Mouse (Mus musculus): ENCODE measurements around the gene Cdkn1c.

The Cdkn1c gene

DNA sequence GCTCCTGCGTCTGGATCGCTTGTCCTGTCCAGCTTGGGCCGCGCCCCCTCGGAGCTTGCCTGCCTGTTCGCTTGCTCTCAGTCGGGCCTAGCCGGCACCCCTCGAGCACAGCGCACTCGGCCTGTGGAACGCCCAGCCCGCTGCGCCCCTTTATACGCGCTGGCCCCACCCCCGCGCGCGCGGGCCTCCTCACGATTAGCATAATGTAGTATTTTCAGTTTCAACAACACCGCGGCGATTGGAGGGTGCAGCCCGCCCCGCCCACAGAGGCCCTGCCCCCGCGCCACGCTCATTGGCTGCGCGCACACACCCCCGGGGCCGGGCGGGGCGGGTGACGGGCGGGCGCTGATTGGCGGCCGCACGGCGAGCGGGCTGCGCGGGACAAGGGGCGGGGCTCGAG lies at the start of gene Cdkn1c:
Gene Cdkn1c (minus strand): TSS at position 177 of the 400 bp plus-strand sequence.
- DNase-seq, result peak; percentile 93

GRCm38 (mm10) chr7:143509566-143509965 lies 48.7 kb upstream of the Cdkn1c start:
- DNase-seq, result no peak

GRCm38 (mm10) chr7:143506675-143507074 lies 45.8 kb upstream of the Cdkn1c start:
- DNase-seq, result peak; percentile 74

- no peak for DNase-seq
Observed at GRCm38 (mm10) chr7:143506271-143506670, 45.4 kb upstream of the Cdkn1c start.

GRCm38 (mm10) chr7:143505823-143506222 lies 45.0 kb upstream of the Cdkn1c start:
- DNase-seq, result peak; percentile 87

DNA sequence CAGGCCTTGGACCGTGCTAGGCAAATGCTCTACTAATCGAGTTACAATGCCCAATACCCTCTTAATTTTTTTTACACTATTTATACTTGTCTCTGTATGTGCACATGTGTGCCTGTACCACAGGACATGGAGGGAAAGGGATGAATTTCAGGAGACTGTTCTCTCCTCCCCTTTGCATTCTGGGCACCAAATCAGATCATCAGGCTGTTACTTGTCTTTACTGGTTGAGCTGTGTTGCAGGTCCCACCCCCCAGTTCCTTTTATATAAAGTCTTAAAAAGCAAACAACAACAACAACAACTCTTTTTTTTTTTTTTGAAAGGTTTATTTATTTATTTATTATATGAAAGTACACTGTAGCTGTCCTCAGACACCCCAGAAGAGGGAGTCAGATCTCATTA lies 44.6 kb upstream of the Cdkn1c start:
- no peak for DNase-seq

DNA sequence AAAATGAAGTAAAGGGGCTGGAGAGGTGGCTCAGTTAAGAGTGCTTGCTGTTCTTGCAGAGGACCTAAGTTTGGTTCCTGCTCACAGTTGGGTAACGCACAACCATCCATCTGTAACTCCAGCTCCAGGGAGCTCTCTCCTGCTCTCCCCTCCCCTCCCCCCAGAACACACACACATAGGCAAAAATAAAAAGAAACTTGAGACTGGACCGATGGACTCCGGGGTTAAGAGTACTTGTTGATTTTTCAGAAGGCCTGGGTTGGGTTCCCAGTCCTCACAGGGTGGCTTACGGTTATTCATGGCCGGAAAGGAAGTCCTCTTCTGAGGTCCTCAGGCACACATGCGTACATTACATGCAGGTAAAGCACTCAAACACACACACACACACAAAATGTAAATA lies 43.1 kb upstream of the Cdkn1c start:
- DNase-seq, result no peak

GRCm38 (mm10) chr7:143502418-143503200 lies 41.8 kb upstream of the Cdkn1c start, which contains the start of gene Phlda2:
TSS of gene Phlda2 (minus strand) at chr7:143503150.
- peak; percentile 13 for DNase-seq

GRCm38 (mm10) chr7:143501643-143502417 lies 41.0 kb upstream of the Cdkn1c start:
- DNase-seq, result peak; percentile 16

GRCm38 (mm10) chr7:143500912-143501311 lies 40.1 kb upstream of the Cdkn1c start:
- no peak for DNase-seq

- DNase-seq, result no peak
Observed at GRCm38 (mm10) chr7:143498584-143498983, 37.7 kb upstream of the Cdkn1c start.

DNA sequence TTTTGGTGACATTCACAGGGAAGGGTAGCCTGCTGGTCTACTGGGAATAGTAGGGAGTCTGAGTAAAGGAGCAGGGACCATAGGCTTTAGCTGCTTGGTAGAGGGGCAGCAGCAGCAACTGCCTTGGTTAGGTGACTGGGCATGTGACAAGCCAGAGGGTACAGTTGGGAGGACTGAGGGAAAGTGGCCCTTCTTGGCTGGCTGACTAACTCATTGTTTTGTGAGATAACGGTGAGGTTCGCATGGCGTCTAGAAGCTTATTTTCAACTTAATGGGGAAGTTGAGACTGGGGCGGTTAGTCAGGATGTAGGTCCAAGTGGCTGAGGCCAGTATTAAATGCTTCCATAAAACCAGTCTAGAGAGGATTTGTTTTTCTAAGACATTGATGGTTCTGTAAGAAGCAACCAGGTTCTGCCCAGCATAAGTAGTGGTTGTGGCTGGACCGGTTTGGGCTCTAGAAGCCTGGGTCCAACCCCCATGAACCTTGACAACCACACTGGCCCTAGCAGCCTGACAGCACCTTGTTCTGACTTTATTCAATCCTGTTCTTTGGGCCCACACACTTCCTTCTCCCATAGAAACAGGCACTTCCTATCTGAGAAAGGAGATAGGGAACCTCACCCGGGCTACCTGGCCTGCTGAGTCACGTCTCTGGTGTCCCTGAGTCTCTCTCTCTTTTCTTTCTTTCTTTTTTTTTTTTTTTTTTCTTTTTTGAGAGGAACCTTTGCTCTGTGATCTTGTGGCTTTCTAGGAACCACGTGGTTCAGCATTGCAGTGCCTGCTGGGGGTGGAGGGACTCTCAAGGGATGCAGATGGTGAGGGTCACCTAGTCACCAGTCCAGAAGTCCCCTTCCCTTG lies 34.5 kb upstream of the Cdkn1c start:
- no peak for DNase-seq

- no peak for DNase-seq
Observed at GRCm38 (mm10) chr7:143493616-143494126, 32.8 kb upstream of the Cdkn1c start.

DNA sequence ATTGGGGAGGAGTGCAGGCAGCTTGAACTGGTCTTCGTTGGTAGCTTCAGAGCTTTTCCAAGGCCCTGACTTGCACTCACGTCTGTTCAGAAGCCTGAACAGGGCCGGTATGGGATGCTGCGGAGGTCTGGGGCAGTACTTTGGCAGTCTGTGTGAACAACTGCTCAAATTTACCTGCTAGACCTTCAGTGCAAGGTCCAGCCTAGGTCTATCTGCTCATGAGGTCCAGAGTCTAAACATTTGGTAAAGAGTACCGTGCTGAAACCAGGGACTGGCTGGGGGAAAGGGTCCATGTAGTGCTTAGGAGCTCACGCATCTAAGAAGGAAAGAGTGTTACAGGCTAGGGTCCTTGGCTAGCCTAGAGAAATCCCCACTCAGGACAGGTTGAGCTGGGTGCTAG lies 28.9 kb upstream of the Cdkn1c start:
- DNase-seq, result no peak

- no peak for DNase-seq
Observed at GRCm38 (mm10) chr7:143482541-143482940, 21.7 kb upstream of the Cdkn1c start.

DNA sequence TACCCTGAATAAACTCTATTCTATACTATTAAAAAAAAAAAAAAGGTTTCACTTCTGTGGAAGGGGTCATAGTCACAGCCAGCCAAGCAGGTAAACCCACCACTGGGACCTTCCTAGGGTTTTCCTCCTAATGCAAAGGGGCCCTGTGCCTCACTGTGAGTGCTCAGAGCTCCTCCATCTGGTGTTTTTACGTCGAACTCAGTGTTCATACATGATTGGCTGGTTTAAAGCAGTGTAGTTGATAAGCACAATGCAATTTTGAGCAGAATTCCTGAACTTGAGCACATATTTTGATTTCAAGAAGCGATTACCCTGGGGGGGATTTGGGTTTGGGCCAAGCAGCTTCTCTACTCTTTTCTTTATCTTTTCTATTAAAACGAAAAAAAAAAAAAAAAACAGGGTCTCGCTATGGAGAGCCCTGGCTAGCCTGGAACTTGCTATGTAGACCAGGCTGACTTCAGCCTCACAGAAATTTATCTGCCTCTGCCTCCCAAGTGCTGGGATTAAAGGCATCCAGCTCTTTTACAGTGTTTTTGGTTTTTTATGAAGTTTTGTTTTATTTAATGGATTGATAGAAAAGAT lies 21.0 kb upstream of the Cdkn1c start:
- DNase-seq, result no peak

DNA sequence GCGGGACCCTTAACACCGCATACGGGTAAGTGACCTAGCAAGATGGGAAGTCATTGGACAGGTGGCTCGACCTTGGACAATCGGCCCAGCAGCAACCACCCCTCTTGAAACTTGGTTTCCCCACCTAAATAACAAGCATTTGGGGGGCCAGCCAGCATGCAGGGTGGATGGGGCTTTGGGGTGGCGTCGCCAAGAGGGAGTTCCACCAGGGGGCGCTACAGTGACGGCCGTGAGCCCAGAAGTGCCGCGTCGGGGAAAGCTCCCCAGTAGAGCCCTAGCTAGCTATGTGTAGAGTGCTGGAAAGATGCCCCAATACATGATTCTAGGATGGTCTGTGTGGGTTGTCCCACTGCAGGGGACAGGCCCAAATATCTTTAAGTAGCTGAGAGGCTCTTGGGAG lies 19.6 kb upstream of the Cdkn1c start:
- peak; percentile 74 for DNase-seq

GRCm38 (mm10) chr7:143477800-143478199 lies 16.9 kb upstream of the Cdkn1c start:
- DNase-seq, result no peak

DNA sequence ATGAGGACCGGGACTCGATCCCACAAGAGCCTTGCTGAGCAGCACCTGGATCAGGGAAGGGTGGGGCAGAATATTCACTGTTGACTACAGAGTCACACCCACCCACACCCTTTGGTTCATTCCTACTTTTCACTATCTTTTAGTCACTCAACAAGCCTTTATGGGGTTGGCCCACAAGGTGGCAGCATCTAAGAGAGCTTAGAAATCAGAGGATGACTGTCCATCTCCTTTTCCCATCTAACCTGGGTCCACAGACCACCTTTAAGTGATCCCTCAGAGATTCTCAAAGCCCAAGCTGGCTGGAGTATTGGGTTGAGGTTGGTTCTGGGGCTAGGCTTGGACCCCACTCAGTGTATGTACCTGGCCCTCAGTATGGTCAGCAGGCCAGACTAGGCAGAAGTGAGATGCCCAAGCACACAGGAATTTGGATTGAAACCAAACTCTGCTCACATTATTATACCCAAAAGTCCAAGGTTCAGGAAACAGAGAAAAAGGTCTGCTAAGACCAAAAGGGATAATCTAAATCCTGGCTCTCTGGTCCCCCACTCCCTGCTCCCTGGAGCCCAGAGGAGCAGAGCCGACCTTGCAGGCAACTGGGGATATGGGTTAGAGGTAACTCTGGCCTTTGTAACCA lies 16.0 kb upstream of the Cdkn1c start:
- DNase-seq, result no peak

DNA sequence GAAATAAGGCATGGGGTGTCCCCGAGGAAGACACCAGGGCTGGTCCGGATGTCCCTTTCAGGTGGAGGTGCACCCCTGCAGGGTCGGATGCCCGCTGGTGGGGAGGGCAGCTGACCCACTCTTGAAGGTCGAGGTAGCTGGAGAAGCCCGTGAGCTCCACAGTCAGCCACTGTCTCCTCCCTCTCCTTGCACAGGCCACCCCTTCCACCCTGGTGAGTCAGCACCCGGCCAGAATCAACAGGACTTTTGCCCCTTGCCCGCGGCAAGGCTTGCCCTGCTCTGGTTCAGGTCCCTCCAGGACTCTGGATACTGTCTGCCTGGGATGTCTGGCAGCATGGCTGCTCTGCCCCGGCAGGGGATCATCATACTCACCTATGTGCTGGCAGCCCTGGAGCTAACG lies 15.0 kb upstream of the Cdkn1c start:
- no peak for DNase-seq

GRCm38 (mm10) chr7:143474811-143475210 lies 14.0 kb upstream of the Cdkn1c start:
- no peak for DNase-seq

Measured in thymus, postnatal 14 days (tissue).